Mouse (Mus musculus): ENCODE results near the gene Kcnip1.

Gene Kcnip1

DNA sequence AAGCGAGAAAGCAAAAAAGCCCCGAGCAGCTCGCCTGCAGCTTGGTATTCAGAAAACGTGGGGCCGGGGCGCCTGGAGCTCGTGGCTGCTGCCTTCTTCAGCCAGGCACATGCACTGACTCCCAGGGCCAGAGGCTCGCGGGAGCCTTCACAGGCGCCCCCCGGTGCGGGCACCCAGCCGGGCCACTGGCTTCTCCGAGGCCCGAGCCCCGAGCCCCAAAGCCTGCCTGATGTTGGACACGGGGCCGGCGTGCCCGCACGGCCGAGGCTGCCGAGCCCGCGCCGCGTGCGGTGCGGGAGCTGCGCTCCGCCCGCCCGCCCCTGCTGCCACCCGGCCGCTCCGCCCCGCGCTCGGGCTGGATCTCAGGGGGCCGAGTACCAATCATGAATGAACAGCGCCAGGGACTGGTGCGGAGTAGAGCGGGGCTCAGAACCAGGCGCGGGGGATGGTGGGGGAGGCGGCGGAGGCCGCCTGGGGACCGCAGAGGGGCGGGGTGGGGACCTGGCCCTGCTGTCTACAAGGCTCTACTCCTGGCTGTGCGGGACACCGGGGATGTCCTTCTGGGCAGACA is 149.6 kb downstream of the Kcnip1 start:
- DNase-seq (ENCODE audit: low read depth, low spot score), result peak; percentile 44

DNA sequence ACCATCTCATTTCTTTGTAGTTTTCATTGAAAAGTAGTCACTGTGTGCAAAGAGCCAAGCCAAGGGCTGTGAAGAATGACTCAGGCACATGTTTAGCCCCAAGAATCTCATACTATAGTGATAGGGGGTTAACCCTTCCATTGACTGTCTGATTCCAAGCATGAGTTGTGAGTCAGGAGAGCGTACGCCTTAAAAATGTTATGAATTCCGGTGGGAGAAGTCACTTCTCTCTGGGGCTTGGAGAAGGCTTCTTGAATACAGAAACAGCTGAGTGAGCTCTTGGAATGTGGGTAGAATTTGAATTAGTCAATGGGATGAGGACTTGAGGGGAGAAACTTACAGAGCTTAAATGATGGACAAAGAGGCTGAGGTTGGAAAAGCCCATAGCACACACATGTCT is 153.9 kb downstream of the Kcnip1 start:
- no peak for DNase-seq (ENCODE audit: low read depth, low spot score)

DNA sequence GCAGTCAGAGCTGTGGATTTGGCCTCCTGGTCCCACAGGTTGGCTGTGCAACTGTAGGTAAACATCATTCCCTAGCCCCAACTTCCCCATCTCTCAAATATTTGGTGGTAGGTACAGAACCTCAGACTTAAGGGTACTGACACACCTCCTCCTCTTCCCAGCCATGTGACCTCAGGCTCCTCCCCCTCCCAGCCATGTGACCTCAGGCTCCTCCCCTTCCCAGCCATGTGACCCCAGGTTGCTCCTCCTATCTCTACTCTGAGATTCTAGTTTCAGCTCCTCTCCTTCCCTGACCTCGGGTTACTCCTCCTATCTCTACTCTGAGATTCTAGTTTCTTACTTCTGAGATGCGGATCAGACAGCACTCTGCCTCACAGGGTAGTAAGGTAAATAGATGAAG is 163.2 kb downstream of the Kcnip1 start:
- no peak for DNase-seq (ENCODE audit: low read depth, low spot score)

DNA sequence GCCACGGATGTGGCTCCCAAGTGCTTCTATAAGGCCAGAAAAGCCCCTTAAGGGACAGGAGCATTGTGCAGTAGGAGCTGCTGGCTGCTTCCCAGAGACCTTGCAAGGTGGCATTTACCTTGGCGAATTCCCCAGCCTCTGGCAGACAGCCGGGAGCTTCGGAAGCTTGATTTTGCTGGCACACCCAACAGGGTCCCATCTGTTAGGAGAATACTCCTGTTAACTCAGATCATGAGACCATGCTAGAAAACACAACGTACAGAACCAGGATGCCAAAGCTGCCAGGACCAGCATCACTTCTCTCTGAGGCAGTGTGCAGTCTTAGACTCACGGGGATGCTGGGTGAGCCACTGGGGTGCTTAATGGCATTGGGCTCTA is 165.1 kb downstream of the Kcnip1 start:
- peak; percentile 96 for DNase-seq (ENCODE audit: low read depth, low spot score)

DNA sequence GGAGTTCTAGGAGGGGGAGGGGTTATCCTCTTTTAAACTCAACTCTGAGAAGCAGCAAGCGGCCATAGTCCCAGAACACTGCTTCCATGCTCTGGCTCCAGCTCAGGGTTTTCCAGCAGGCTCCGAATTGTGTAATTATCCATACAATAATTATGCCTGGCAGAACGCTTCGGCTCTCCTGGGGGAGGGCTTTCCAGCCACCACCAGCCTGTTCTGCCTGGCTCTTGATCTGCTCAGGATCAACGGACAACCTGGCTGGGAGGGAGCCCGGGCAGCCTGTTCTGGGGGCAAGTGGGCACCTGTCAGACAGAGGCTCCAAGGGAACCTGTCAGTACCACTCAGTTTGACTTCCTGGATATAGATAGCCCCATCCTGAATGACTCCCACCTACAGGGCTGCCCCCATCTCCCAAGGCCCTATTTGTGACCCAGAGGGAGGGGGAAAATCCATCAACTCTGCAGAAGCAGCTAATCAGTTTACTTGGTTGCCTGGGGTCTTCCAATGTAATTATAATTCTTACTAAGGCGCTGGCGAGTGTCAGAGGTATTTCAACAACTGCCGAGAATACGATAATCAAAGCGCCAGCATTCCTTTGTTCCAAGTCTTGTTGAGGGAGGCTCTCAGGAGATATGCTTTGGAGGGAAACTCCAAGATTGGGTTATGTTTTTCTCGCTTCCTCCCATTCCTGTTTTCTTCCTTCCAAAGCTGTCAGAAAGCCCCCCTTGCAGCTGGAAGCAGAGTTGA is 165.7 kb downstream of the Kcnip1 start:
- DNase-seq (ENCODE audit: low read depth, low spot score), result peak; percentile 84

DNA sequence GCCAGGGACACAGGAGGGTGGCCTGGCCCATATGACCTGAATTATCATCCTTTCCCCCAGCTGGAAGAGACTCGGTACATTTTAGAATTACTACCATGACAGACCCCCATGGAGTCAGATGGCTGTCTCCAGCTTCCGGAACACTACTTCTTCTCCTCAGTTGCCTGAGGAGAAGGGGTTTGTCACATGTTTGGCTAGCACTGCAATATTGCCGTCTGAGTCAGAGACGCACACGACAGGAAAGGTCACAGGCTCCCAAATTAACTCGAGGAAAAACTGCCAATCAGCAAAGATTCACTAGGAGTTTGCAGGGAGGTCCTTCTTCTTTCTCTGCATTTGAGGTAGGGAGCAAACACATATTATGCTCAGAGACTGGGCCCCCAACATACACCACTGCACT is 168.2 kb downstream of the Kcnip1 start:
- DNase-seq (ENCODE audit: low read depth, low spot score), result peak; percentile 70

DNA sequence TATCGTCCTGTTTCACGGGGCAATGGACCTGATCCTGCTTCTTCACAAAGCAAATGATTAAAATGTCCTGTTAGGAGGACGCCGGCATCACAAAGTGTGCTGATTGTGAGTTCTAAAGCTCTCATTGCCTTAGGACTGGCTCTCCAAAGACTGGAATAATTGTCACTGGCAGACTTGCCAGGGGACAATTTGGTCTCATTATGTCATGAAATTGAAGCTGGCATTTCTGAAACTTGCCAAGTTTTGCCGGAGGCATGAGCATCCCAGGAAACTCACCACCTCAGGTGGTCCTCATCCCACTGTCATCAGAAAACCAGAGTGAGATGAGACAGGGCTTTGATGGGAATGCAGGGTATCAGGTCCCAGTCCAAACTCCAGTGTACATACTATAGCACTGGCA is 171.6 kb downstream of the Kcnip1 start:
- peak; percentile 68 for DNase-seq (ENCODE audit: low read depth, low spot score)

DNA sequence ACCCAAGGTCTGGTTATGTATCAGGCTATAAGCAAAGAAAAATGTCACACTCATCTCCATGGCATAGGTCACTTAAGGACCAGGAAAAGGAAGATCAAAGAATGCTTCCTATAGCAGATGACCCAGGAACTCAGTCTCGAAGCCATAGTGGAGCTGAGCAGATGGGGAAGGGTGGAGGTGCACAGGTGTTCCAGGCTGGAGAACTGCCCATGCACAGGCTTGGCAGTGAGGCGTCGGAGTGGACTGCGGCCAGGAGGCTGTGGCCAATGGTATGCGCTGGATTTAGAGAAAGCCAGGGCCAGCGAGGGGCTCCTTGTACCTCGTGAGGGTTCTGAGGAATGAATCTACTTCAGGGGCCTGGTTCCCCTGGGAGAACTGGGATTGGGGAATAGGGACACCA is 172.1 kb downstream of the Kcnip1 start:
- DNase-seq (ENCODE audit: low read depth, low spot score), result peak; percentile 84

DNA sequence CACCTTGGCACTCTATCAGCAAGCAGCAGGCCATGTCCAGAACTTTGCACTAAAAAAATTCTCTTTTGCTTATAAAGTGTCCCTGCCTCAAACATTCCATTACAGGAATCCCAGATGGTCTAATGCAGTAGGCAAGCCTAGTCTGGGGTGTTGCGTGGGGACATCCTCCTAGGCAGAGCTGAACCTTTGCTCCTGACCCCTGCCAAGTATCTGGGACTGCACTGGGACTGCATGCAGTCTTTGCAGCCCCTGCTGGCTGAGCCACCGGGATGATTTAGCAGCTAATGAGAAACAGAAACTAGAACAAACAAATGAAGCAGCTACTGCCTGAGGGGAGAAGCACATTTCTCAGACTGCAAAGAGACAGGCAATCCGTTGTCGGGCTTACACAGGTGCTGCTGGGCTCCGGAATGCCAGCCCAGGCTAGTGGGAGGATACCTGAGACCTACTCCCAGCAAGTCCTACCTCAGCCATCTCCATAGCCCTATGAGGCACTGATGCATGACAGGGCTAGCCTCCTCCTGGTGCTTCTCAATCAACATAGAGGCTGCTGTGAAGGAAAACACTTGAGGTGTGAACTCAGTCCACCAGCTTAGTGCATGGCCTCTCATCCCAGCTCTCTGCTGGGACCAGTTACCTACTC is 174.0 kb downstream of the Kcnip1 start:
- no peak for DNase-seq (ENCODE audit: low read depth, low spot score)

DNA sequence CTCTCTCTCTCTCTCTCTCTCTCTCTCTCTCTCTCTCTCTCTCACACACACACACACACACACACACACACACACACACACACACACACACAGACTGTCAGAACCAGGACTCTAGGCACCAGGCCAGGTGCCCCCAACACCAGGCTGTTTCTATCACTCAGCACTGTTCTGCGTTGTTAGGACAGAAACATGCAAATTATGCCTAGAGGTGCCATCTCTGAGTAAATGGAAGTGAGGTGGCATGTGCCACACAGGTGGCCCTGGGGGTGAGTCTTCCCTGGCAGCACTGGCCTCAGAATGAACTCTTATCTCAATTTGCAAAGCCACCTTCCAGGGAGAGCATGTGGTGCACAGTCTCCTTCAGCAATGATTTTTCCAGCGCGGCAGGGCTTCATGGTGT is 176.9 kb downstream of the Kcnip1 start:
- no peak for DNase-seq (ENCODE audit: low read depth, low spot score)

DNA sequence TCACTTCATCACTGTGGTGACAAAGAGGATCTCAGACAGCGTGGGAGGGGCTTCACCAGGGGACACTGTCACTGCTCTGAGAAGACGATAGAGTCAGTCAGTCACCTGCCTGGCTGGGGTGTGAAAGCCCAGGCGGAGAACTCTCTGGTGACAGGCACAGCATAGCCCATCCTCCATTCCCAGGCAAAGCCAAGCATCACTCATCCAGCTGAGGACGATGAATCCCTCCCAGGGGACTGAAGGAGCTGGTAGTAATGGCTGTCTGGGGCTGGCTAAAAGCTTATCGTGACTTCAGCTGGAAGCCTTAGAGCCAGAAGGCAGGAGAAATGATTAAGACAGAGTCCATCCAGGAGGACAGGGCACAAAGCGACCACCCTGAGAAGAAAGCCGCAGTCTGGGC is 182.8 kb downstream of the Kcnip1 start:
- no peak for DNase-seq (ENCODE audit: low read depth, low spot score)

DNA sequence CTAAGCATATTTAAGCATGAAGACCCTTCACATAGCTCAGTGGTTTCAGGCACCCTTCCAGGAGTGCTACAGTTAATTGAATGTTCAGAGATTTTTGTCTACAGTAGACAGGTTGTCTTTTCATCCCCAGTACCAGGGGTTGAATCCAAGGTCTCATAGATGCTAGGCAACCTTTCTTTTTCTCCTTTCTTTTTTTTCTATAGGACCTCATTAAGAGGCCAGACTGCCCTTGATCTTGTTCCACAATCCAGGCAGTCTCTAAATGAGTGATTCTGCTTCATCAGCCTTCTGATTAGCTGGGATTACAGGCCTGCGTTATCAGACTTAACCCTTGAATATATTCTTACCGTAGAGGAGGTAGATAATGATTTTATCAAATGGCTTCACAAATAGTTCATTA is 189.9 kb downstream of the Kcnip1 start:
- DNase-seq (ENCODE audit: low read depth, low spot score), result no peak

DNA sequence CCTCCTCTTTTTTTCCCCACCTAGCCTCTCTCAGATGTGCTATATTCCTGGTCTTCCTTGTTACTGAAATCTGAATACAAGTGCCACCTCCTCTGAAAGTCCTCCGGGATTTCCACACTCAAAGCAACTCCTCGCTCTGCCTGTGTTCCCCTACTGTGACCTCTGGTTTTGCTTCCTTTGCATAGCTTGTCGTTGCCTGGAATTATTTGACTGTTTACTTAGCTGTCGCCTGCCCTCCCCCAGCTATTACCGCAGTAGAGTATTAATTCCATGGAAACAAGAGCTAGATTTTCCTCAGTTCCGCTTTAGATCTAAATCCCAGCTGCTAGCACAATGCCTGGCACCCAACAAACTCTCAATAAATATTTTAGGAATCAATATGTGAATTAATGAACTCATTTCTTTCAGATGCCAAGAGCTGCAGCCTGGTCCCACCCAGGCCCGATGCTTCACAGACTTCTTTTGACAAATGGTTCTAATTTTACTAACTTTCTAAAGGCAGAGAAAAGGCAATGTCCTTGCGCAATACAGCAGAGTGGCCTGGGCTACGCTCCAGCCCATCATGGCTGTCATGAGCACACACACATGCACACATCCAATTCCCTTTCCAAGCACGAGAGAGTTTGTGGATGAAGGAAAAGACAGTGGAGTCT is 192.4 kb downstream of the Kcnip1 start:
- DNase-seq (ENCODE audit: low read depth, low spot score), result peak; percentile 41

DNA sequence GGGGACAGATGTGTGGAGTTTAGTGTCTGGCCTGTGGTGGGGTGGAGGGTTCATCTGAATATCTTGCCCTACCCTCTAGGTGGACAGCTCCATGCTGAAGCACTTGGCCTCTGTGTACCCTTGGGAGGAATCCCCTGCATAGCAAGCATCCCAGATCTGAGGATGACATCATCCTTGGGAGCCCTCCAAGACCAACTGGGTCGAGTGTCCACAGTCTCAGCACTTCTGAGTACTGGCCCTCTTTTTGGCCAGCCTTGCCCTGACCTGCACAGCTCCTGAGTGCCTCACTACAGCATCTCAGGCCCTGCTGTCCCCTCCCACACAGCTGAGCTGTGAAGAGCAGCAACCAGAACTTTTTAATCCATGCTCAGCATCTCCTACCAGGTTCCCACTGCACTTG is 193.0 kb downstream of the Kcnip1 start:
- no peak for DNase-seq (ENCODE audit: low read depth, low spot score)

DNA sequence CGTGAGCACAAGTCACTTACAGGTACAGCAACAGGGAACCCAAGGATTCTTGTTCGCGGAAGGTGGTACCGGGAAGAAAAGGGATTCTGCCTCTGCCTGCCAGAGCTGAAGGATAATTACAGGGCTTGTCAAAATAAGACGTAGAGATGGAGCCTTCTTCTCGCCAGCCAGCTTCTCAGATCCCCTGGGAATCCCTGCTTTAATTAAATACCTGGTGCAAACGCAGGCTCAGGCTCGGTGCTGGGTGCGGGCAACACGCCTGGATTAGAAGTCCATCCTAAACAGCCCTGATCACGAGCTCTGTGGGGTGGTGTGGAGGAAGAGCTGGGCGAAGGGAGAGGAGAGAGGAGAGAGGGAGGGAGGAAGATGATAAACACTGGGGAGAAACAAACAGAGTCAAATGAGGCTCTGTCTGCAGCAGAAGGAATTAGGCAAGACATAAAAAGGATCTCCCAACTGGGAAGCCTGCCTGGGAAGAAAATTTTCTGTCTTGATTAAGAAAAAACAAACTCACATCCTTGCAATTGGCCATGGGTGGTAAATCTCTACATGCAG is 194.8 kb downstream of the Kcnip1 start:
- peak; percentile 51 for DNase-seq (ENCODE audit: low read depth, low spot score)

DNA sequence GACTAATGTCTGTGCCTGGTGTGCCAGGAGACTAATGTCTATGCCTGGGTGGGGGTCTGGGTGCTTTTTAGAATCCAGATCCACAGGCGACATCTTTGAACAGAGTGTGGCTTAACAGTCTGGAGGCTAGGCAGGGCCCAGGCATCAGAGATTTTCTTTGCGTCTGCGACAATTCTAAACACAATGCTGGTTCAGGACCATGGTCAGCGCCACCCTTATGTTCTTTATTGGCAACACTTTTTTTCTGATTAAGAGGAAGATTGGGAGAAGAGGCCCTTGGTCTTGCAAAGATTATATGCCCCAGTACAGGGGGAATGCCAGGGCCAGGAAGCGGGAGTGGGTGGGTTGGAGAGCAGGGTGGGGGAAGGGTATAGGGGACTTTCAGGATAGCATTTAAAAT is 205.6 kb downstream of the Kcnip1 start:
- no peak for DNase-seq (ENCODE audit: low read depth, low spot score)

DNA sequence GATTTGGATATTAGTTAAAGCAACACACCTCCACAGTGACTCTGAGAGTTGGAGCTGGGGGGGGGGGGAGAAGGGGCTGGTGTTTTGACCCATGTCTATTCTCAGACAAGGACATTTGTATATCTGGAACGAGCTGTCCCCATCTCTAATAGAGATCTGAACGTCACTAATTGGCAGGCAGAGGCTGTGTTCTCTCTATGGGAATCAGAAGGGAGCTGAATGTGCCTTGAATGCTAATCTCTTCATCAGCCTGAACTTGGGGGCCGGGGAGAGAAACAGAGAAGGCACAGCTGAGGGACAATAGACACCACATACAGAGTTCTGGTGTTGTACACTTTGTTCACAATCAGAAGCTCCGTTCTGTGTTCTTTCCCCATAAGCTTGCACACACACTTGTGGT is 206.4 kb downstream of the Kcnip1 start:
- DNase-seq (ENCODE audit: low read depth, low spot score), result peak; percentile 45

DNA sequence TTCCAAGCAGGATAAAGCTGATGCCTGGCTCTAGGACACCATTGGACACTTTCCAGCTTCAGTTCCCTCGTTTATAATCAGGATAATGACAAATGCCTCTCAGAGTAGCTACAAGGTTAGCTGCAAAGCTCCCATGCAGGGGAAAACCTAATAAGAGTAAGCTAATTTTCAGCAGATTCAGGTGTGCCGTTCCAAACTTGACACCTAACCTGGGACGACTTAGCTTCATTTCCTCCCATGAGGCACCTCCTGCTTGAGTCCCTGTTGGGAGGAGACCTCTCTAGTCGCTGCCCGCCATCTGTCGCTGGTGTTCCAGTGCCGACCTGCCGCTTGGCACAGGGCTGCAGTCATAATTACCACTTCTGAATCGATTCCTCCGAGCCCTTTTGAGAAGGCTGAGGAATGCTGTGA is 211.4 kb downstream of the Kcnip1 start:
- DNase-seq (ENCODE audit: low read depth, low spot score), result peak; percentile 82

DNA sequence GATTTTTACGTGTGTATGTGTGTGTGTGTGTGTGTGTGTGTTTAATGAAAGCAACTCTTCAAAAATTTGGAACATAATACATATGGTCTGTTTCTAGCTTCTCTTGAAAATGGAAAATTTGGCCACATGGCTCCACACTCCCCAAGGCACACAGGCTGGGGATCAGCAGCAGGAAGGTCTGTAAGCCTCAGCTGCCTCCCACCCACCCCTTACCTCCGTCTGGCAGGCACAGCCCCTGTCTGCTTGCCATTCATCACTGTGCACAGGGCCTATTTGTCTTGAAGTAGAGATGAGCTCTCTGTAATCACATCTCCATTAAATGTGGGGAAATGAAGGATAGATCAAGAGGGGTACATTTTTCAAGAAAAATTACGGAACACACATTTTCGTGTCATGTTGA is 212.7 kb downstream of the Kcnip1 start:
- no peak for DNase-seq (ENCODE audit: low read depth, low spot score)

DNA sequence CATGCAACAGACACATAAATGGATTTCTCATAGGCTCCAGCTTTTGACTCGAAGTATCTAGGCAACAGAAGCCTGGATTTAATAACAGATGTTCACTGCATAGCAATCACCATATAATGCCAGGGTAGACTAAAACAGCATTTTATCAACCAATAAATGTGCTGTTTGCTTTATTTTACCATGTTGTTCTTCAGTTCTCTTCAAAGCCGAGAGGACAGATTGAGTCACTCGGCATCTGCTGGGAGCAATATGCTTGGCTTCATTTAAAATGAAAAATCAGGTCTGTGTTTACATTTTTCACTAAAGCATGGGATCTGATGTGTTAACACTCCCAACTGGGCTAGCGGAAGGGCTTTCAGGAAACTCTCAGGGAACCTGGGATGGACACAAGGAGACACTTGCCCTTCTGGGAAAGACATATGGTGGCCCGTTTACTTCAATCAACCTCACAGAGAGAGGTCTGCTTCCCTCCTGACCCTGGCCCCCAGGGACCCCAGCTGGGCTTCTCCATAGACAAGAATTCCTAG is 220.3 kb downstream of the Kcnip1 start:
- peak; percentile 78 for DNase-seq (ENCODE audit: low read depth, low spot score)

DNA sequence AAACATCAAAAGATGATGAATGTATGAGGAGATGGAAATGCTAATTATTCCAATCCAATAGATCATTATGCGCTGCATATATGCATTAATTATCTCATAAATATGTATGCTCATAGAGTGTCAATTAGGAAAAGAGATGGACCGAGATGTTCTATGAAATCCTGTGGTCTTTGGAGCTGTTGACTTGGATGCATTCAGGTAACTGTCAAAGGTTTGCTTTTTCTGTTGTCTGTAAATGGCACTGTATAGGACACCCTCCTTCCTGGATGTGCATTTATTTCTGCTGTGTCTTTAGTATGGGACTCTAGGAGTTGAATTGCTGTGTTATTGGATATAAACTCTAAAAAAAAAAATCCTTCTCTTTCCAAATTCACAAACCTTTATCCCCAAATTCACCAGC is 220.9 kb downstream of the Kcnip1 start:
- no peak for DNase-seq (ENCODE audit: low read depth, low spot score)

Measured in brain, adult 2 months (tissue).